Mouse (Mus musculus) testis, adult 2 months (tissue): ENCODE results near the gene Setx.

Experiments used
- CTCF ChIP-seq: fragments of 200-500 bp; IDR thresholded peaks from 2 replicates; pipeline ENCODE4 v1.5.1; 2012; ENCODE audit warnings: low read depth, mild to moderate bottlenecking, inconsistent platforms, low read length, moderate library complexity; ENCODE audit not compliant: control insufficient read depth, insufficient read depth, insufficient replicate concordance
- POLR2A ChIP-seq: fragments of 200-500 bp; IDR thresholded peaks from 2 replicates; pipeline ENCODE4 v1.6.1; 2012; ENCODE audit warnings: low read depth, mild to moderate bottlenecking, inconsistent platforms, low read length, moderate library complexity; ENCODE audit not compliant: control insufficient read depth

- TF ChIP-seq POLR2A (no peak), CTCF (no peak)
Observed at GRCm38 (mm10) chr2:29151941-29152340, 28.0 kb downstream of the Setx start.
